12 mouse cellular contexts compared by ENCODE assay signal in the genomic region with DNA sequence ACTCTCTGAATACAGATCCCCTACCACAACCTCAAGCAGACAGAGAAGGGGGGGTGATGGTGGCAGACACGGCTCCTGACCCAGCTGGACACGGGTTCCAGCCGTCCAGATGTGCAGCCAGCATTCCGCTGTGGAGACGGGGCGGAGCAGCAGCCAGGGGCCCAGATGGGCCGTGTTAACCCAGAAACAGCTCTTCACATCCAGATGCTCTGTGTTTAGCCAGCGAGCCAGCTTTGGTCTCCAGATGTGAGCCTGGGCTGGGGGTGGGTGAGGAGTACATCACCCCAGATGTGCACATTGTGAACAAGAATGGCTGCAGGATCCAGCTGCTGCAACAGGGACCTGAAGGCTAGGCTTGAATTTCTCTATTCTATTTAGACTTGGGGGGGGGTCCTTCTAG. TPM values are rescaled to one million over a fixed set of nuclear protein-coding genes. Genes with fewer than 3 reads are reported as not detected.
DNase-seq lines count a peak whose midpoint lies in the region; ATAC-seq lines count a peak whose summit lies in the region.
"Had no signal": no experiment of that assay in that cellular context is flagged by ENCODE, and none has a peak within 500 bp of the region (broad histone marks: within the 10 kb centered on the region; RNA-seq: fewer than 3 reads in every experiment).

No protein-coding gene starts in this region.

- H3K27me3 ChIP-seq in midbrain, embryonic 10.5 days (ENCODE audit: low read depth, poor library complexity, severe bottlenecking) = no peaks in the 10 kb centered on the region
- no peaks in the 10 kb centered on the region for H3K27me3 ChIP-seq in midbrain, embryonic 13.5 days
- no peaks in the 10 kb centered on the region; the same call in 1 of the 2 replicates for H3K27me3 ChIP-seq in embryonic facial prominence, embryonic 15.5 days
- H3K27me3 ChIP-seq in intestine, embryonic 15.5 days (replicated peaks) = no peaks in the 10 kb centered on the region
- no peaks in the 10 kb centered on the region for H3K27me3 ChIP-seq in neural tube, embryonic 11.5 days (ENCODE audit: control insufficient read depth, insufficient read depth, low read length)
- H3K27me3 ChIP-seq: hindbrain, embryonic 12.5 days had no signal

- no peak overlapping the region for H3K9ac ChIP-seq in midbrain, embryonic 13.5 days (replicated peaks)
- no peak overlapping the region for H3K9ac ChIP-seq in embryonic facial prominence, embryonic 15.5 days
- H3K9ac ChIP-seq in intestine, embryonic 15.5 days = no peak overlapping the region
- no peak overlapping the region for H3K9ac ChIP-seq in neural tube, embryonic 11.5 days (ENCODE audit: low read length)
- H3K9ac ChIP-seq: hindbrain, embryonic 12.5 days had no signal

- 77% methylated on average over 8 of the region's 8 CpGs for WGBS in midbrain, embryonic 10.5 days
- 80% methylated on average over 8 of the region's 8 CpGs for WGBS in midbrain, embryonic 13.5 days
- 27% methylated on average over 8 of the region's 8 CpGs for WGBS in embryonic facial prominence, embryonic 15.5 days
- WGBS in intestine, embryonic 15.5 days = 42% methylated on average over 8 of the region's 8 CpGs
- 60% methylated on average over 8 of the region's 8 CpGs for WGBS in neural tube, embryonic 11.5 days

- DNase-seq in midbrain, embryonic 10.5 days (ENCODE audit: low spot score) = peak; percentile 34
- DNase-seq in neural tube, embryonic 11.5 days (ENCODE audit: low spot score) = peak; percentile 60
- no peak for DNase-seq in cerebellum, adult 9-11 months
- no peak for DNase-seq in liver
- DNase-seq: adrenal gland, postnatal 36 days; thymus, postnatal 36 days had no signal

- H3K4me1 ChIP-seq in midbrain, embryonic 10.5 days = no peaks in the 10 kb centered on the region
- H3K4me1 ChIP-seq in midbrain, embryonic 13.5 days (replicated peaks) = no peaks in the 10 kb centered on the region
- H3K4me1 ChIP-seq in embryonic facial prominence, embryonic 15.5 days = peaks cover 52% of the 10 kb centered on the region
- peaks cover 8% of the 10 kb centered on the region for H3K4me1 ChIP-seq in intestine, embryonic 15.5 days (replicated peaks)
- H3K4me1 ChIP-seq in neural tube, embryonic 11.5 days (ENCODE audit: control insufficient read depth, insufficient read depth, low read length) = no peaks in the 10 kb centered on the region

- ATAC-seq in midbrain, embryonic 13.5 days = no peak
- peak; percentile 82 for ATAC-seq in embryonic facial prominence, embryonic 15.5 days (ENCODE audit: insufficient number of reproducible peaks, low FRiP score, low TSS enrichment, low read depth)
- ATAC-seq in intestine, embryonic 15.5 days = peak; percentile 84
- ATAC-seq in neural tube, embryonic 11.5 days (ENCODE audit: insufficient read depth, low FRiP score, low TSS enrichment) = no peak

- no peaks in the 10 kb centered on the region for H3K36me3 ChIP-seq in midbrain, embryonic 10.5 days
- H3K36me3 ChIP-seq in midbrain, embryonic 13.5 days = no peaks in the 10 kb centered on the region
- no peaks in the 10 kb centered on the region for H3K36me3 ChIP-seq in embryonic facial prominence, embryonic 15.5 days
- H3K36me3 ChIP-seq in intestine, embryonic 15.5 days = no peaks in the 10 kb centered on the region
- no peaks in the 10 kb centered on the region for H3K36me3 ChIP-seq in neural tube, embryonic 11.5 days (ENCODE audit: control insufficient read depth, insufficient read depth, low read length)
- H3K36me3 ChIP-seq: G1E; hindbrain, embryonic 12.5 days had no signal

- H3K9me3 ChIP-seq in midbrain, embryonic 10.5 days (replicated peaks) = no peaks in the 10 kb centered on the region
- no peaks in the 10 kb centered on the region for H3K9me3 ChIP-seq in midbrain, embryonic 13.5 days
- H3K9me3 ChIP-seq in embryonic facial prominence, embryonic 15.5 days (replicated peaks) = no peaks in the 10 kb centered on the region
- no peaks in the 10 kb centered on the region for H3K9me3 ChIP-seq in intestine, embryonic 15.5 days
- no peaks in the 10 kb centered on the region for H3K9me3 ChIP-seq in neural tube, embryonic 11.5 days (ENCODE audit: control insufficient read depth, low read length)
- H3K9me3 ChIP-seq: hindbrain, embryonic 12.5 days had no signal

- no peak overlapping the region for H3K4me2 ChIP-seq in midbrain, embryonic 13.5 days (replicated peaks)
- H3K4me2 ChIP-seq in embryonic facial prominence, embryonic 15.5 days (replicated peaks) = no peak overlapping the region
- H3K4me2 ChIP-seq in intestine, embryonic 15.5 days (replicated peaks) = no peak overlapping the region
- no peak overlapping the region for H3K4me2 ChIP-seq in neural tube, embryonic 11.5 days (ENCODE audit: low read depth)
- H3K4me2 ChIP-seq: hindbrain, embryonic 12.5 days had no signal

- H3K4me3 ChIP-seq in midbrain, embryonic 10.5 days = no peak overlapping the region
- H3K4me3 ChIP-seq in midbrain, embryonic 13.5 days (replicated peaks) = no peak overlapping the region
- H3K4me3 ChIP-seq in embryonic facial prominence, embryonic 15.5 days (replicated peaks) = no peak overlapping the region
- H3K4me3 ChIP-seq in intestine, embryonic 15.5 days (replicated peaks) = no peak overlapping the region
- no peak overlapping the region for H3K4me3 ChIP-seq in neural tube, embryonic 11.5 days (ENCODE audit: low read depth, low read length)
- H3K4me3 ChIP-seq: hindbrain, embryonic 12.5 days had no signal

- no peak overlapping the region for H3K27ac ChIP-seq in midbrain, embryonic 10.5 days (replicated peaks)
- no peak overlapping the region for H3K27ac ChIP-seq in midbrain, embryonic 13.5 days
- peak overlapping the region; percentile 77 for H3K27ac ChIP-seq in embryonic facial prominence, embryonic 15.5 days (replicated peaks)
- 0 out of 2 replicates have a peak overlapping the region, but pooled peaks have one; percentile 2 for H3K27ac ChIP-seq in intestine, embryonic 15.5 days
- no peak overlapping the region for H3K27ac ChIP-seq in neural tube, embryonic 11.5 days (ENCODE audit: low read depth, low read length)
- H3K27ac ChIP-seq: hindbrain, embryonic 12.5 days had no signal

RNA-seq across cellular contexts. Expression of a gene that starts 11.2 kb away (rescaled TPM):
- not detected in 2 replicates for polyA plus RNA-seq in midbrain, embryonic 10.5 days (2016; fragmentation: Nextera tagmentation; extraction: Ambion mirVana)
- polyA plus RNA-seq in midbrain, embryonic 13.5 days (2015; fragmentation: Nextera tagmentation; extraction: Ambion mirVana) = not detected in 2 replicates
- not detected in 2 replicates for polyA plus RNA-seq in embryonic facial prominence, embryonic 15.5 days (2015; fragmentation: Nextera tagmentation; extraction: Ambion mirVana)
- polyA plus RNA-seq in intestine, embryonic 15.5 days (2015; fragmentation: Nextera tagmentation; extraction: Ambion mirVana) = not detected in 2 replicates
- polyA plus RNA-seq in neural tube, embryonic 11.5 days (2014; fragmentation: Nextera tagmentation; extraction: Ambion mirVana) = not detected in 2 replicates
- polyA plus RNA-seq: cortical plate, adult 2 months; G1E; hindbrain, embryonic 12.5 days had no signal

RNA-seq across cellular contexts. Expression of a gene that starts 20.0 kb away (rescaled TPM):
- 3.2 and 3.8 TPM in 2 replicates for polyA plus RNA-seq in midbrain, embryonic 10.5 days (2016; fragmentation: Nextera tagmentation; extraction: Ambion mirVana)
- polyA plus RNA-seq in midbrain, embryonic 13.5 days (2015; fragmentation: Nextera tagmentation; extraction: Ambion mirVana) = 0.26 and 0.35 TPM in 2 replicates
- 0.16 TPM in 1 of 2 replicates, not detected in the other for polyA plus RNA-seq in embryonic facial prominence, embryonic 15.5 days (2015; fragmentation: Nextera tagmentation; extraction: Ambion mirVana)
- polyA plus RNA-seq in intestine, embryonic 15.5 days (2015; fragmentation: Nextera tagmentation; extraction: Ambion mirVana) = 3.9 and 5.3 TPM in 2 replicates
- polyA plus RNA-seq in neural tube, embryonic 11.5 days (2014; fragmentation: Nextera tagmentation; extraction: Ambion mirVana) = 2.4 and 4.0 TPM in 2 replicates
- polyA plus RNA-seq: cortical plate, adult 2 months; G1E had no signal

RNA-seq across cellular contexts. Expression of a gene that starts 36.9 kb away (rescaled TPM):
- polyA plus RNA-seq in midbrain, embryonic 10.5 days (2016; fragmentation: Nextera tagmentation; extraction: Ambion mirVana) = 9.6 and 12.8 TPM in 2 replicates
- 7.5 and 7.7 TPM in 2 replicates for polyA plus RNA-seq in midbrain, embryonic 13.5 days (2015; fragmentation: Nextera tagmentation; extraction: Ambion mirVana)
- polyA plus RNA-seq in embryonic facial prominence, embryonic 15.5 days (2015; fragmentation: Nextera tagmentation; extraction: Ambion mirVana) = 20.1 and 20.4 TPM in 2 replicates
- 18.5 and 25.7 TPM in 2 replicates for polyA plus RNA-seq in intestine, embryonic 15.5 days (2015; fragmentation: Nextera tagmentation; extraction: Ambion mirVana)
- 8.7 and 11.6 TPM in 2 replicates for polyA plus RNA-seq in neural tube, embryonic 11.5 days (2014; fragmentation: Nextera tagmentation; extraction: Ambion mirVana)

RNA-seq across cellular contexts. Expression of a gene that starts 51.4 kb away (rescaled TPM):
- polyA plus RNA-seq in midbrain, embryonic 10.5 days (2016; fragmentation: Nextera tagmentation; extraction: Ambion mirVana) = 3.2 and 3.4 TPM in 2 replicates
- not detected in 2 replicates for polyA plus RNA-seq in midbrain, embryonic 13.5 days (2015; fragmentation: Nextera tagmentation; extraction: Ambion mirVana)
- polyA plus RNA-seq in embryonic facial prominence, embryonic 15.5 days (2015; fragmentation: Nextera tagmentation; extraction: Ambion mirVana) = 40.7 and 52.1 TPM in 2 replicates
- 45.6 and 49.2 TPM in 2 replicates for polyA plus RNA-seq in intestine, embryonic 15.5 days (2015; fragmentation: Nextera tagmentation; extraction: Ambion mirVana)
- polyA plus RNA-seq in neural tube, embryonic 11.5 days (2014; fragmentation: Nextera tagmentation; extraction: Ambion mirVana) = 7.5 and 8.9 TPM in 2 replicates
- polyA plus RNA-seq: G1E had no signal

Comparison
In these comparisons a context has a peak if more than half of its experiments do, and no peak if none do; other contexts are left out.
1. DNase-seq: peak in midbrain, embryonic 10.5 days (single experiment) and neural tube, embryonic 11.5 days (single experiment); none in cerebellum, adult 9-11 months (single experiment) and liver (single experiment).
2. H3K27ac ChIP-seq: peak in embryonic facial prominence, embryonic 15.5 days (single experiment) and intestine, embryonic 15.5 days (single experiment); none in midbrain, embryonic 10.5 days (single experiment), midbrain, embryonic 13.5 days (single experiment) and neural tube, embryonic 11.5 days (single experiment).
3. ATAC-seq: peak in embryonic facial prominence, embryonic 15.5 days (single experiment) and intestine, embryonic 15.5 days (single experiment); none in midbrain, embryonic 13.5 days (single experiment) and neural tube, embryonic 11.5 days (single experiment).